Mouse (Mus musculus) testis, postnatal 10 days (tissue): ENCODE measurements around the gene Dapk2.

Source experiments
- DNase-seq: peaks from one replicate; pipeline ENCODE4 v3.0.0; 2021; ENCODE audit warnings: low spot score

Gene Dapk2

GRCm38 (mm10) chr9:66316603-66317002, 158.6 kb downstream of the Dapk2 start:
- DNase-seq: no peak
